ENCODE assay signal across 8 mouse cellular contexts in the genomic region with DNA sequence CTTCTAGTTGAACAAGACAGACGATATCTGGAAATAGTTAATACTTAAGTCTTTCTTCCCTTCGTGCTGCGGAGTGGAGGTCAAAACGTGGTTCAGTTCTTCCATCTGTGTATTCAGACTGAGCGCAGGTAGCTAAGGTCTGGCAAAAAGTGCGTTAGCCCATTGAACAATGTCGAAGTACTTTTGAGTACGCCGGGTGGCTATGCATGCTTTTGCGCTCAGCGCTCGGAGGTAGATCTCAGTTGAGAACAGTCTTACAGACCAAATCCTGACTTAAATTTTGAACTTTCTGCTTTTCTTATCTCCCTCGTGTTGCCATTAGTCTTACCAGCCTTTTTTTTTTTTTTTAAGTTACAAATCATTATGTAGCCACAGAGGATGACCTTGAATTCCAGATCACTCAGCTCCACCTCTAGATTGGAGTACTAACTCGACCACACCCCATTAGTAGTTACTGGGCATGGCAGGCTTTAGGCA. TPM values are rescaled to one million over a fixed set of nuclear protein-coding genes. Genes with fewer than 3 reads are reported as not detected.
DNase-seq lines count a peak whose midpoint lies in the region; ATAC-seq and TF ChIP-seq lines count a peak whose summit lies in the region.

No protein-coding gene starts in this region.

- H3K36me3 ChIP-seq in heart, postnatal 0 days (replicated peaks; ENCODE audit: control insufficient read depth, insufficient read depth, low read length): no peaks in the 10 kb centered on the region
- H3K36me3 ChIP-seq in limb, embryonic 14.5 days (ENCODE audit: control insufficient read depth, insufficient read depth, low read length): no peaks in the 10 kb centered on the region

- H3K9me3 ChIP-seq in heart, postnatal 0 days (replicated peaks; ENCODE audit: control insufficient read depth, low read length): no peaks in the 10 kb centered on the region
- H3K9me3 ChIP-seq in limb, embryonic 14.5 days (ENCODE audit: control insufficient read depth, low read length): no peaks in the 10 kb centered on the region

- peak overlapping the region; percentile 95 for H3K27ac ChIP-seq in heart, postnatal 0 days (ENCODE audit: low read depth)
- H3K27ac ChIP-seq in limb, embryonic 14.5 days (replicated peaks; ENCODE audit: low read depth, low read length): no peak overlapping the region
- no peak overlapping the region for H3K27ac ChIP-seq in olfactory bulb, adult 2 months (ENCODE audit: insufficient read depth, low read depth, low read length)

- peak overlapping the region; percentile 72 for H3K4me2 ChIP-seq in heart, postnatal 0 days (ENCODE audit: low read depth, low read length)
- H3K4me2 ChIP-seq in limb, embryonic 14.5 days (replicated peaks; ENCODE audit: low read depth, low read length, severe bottlenecking): peak overlapping the region; percentile 48

- peaks cover 27% of the 10 kb centered on the region for H3K4me1 ChIP-seq in heart, postnatal 0 days (ENCODE audit: control insufficient read depth, insufficient read depth)
- H3K4me1 ChIP-seq in limb, embryonic 14.5 days (ENCODE audit: control insufficient read depth, insufficient read depth, low read length): peaks cover 23% of the 10 kb centered on the region
- H3K4me1 ChIP-seq in olfactory bulb, adult 2 months (ENCODE audit: control insufficient read depth, insufficient read depth, low read length): peaks cover 10% of the 10 kb centered on the region

- ATAC-seq in heart, postnatal 0 days (ENCODE audit: insufficient read depth, low read depth): no peak
- no peak for ATAC-seq in limb, embryonic 14.5 days (ENCODE audit: low FRiP score, low read depth)
- ATAC-seq in frontal cortex, adult (ENCODE audit: low TSS enrichment): no peak

- H3K27me3 ChIP-seq in heart, postnatal 0 days (ENCODE audit: control insufficient read depth, insufficient read depth, low read length): no peaks in the 10 kb centered on the region
- no peaks in the 10 kb centered on the region for H3K27me3 ChIP-seq in limb, embryonic 14.5 days (ENCODE audit: control insufficient read depth, insufficient read depth, low read length)

- WGBS in heart, postnatal 0 days: under 1% methylated on average over 14 of the region's 14 CpGs
- WGBS in limb, embryonic 14.5 days: 0% methylated on average over 14 of the region's 14 CpGs
- WGBS in olfactory bulb, adult 2 months: 7% methylated on average over 14 of the region's 14 CpGs

- no peak for TF ChIP-seq EP300 in heart, postnatal 0 days (IDR thresholded peaks at IDR 0.05; ENCODE audit: low read depth)

- TF ChIP-seq POLR2A in limb, embryonic 14.5 days (IDR thresholded peaks at IDR 0.05; ENCODE audit: borderline replicate concordance, extremely low read depth, insufficient read depth, insufficient read length): no peak
- TF ChIP-seq POLR2A in olfactory bulb, adult 2 months (IDR thresholded peaks at IDR 0.05; ENCODE audit: insufficient read depth, low read depth, low read length): no peak

- peak overlapping the region; percentile 88 for H3K9ac ChIP-seq in heart, postnatal 0 days (replicated peaks; ENCODE audit: low read depth, low read length)
- H3K9ac ChIP-seq in limb, embryonic 14.5 days (ENCODE audit: low read depth, low read length, severe bottlenecking): peak overlapping the region; percentile 93

- peak overlapping the region; percentile 94 for H3K4me3 ChIP-seq in heart, postnatal 0 days (ENCODE audit: low read depth, low read length)
- peak overlapping the region; percentile 77 for H3K4me3 ChIP-seq in limb, embryonic 14.5 days (replicated peaks; ENCODE audit: low read length)
- peak overlapping the region; percentile 12; the same call in 1 of the 2 replicates for H3K4me3 ChIP-seq in olfactory bulb, adult 2 months (ENCODE audit: insufficient read depth, low read depth, low read length)

- DNase-seq in adrenal gland, postnatal 10 days: peak; percentile 31
- no peak for DNase-seq in adrenal gland, adult 2 months
- peak; percentile 45 for DNase-seq in NIH3T3 (ENCODE audit: low read depth)
- peak; percentile 56 for DNase-seq in heart, postnatal 0 days (ENCODE audit: low spot score)
- no peak for DNase-seq in limb, embryonic 14.5 days (ENCODE audit: low spot score)
- no peak for DNase-seq in spleen, postnatal 4 days (ENCODE audit: low spot score in 2 of 2)

- no peak for TF ChIP-seq CTCF in heart, postnatal 0 days (IDR thresholded peaks at IDR 0.05; ENCODE audit: low read depth)
- TF ChIP-seq CTCF in olfactory bulb, adult 2 months (IDR thresholded peaks at IDR 0.05; ENCODE audit: insufficient read depth, low read depth, low read length): no peak

RNA-seq across cellular contexts. Expression of a gene that starts 8.3 kb away (rescaled TPM):
- 100 to 1,000 TPM; 424 to 432 TPM for total RNA-seq in adrenal gland, postnatal 10 days (2021)
- 100 to 1,000 TPM; 299 to 305 TPM for total RNA-seq in adrenal gland, adult 2 months (2021)
- polyA plus RNA-seq in adrenal gland, adult 2 months (2012; rRNA removed): 30.0 and 43.5 TPM in 2 replicates
- total RNA-seq in heart, postnatal 0 days (2014; rRNA removed; ENCODE audit: low replicate concordance): 223 and 234 TPM in 2 replicates
- 292 and 314 TPM in 2 replicates for polyA plus RNA-seq in heart, postnatal 0 days (2015; fragmentation: Nextera tagmentation; extraction: Ambion mirVana)
- 385 and 486 TPM in 2 replicates for polyA plus RNA-seq in limb, embryonic 14.5 days (2012; rRNA removed)
- polyA plus RNA-seq in limb, embryonic 14.5 days (2014; fragmentation: Nextera tagmentation; extraction: Ambion mirVana): 609 and 633 TPM in 2 replicates
- 271 and 502 TPM in 2 replicates for polyA plus RNA-seq in olfactory bulb, adult 2 months (2012; ENCODE audit: insufficient read depth, insufficient read length, low replicate concordance, missing spikeins)

RNA-seq across cellular contexts. Expression of a gene that starts 29.0 kb away (rescaled TPM):
- total RNA-seq in adrenal gland, postnatal 10 days (2021): not detected
- not detected for total RNA-seq in adrenal gland, adult 2 months (2021)
- not detected in 2 replicates for polyA plus RNA-seq in adrenal gland, adult 2 months (2012; rRNA removed)
- total RNA-seq in heart, postnatal 0 days (2014; rRNA removed; ENCODE audit: low replicate concordance): not detected in 2 replicates
- polyA plus RNA-seq in heart, postnatal 0 days (2015; fragmentation: Nextera tagmentation; extraction: Ambion mirVana): 0.55 and 0.97 TPM in 2 replicates
- polyA plus RNA-seq in limb, embryonic 14.5 days (2012; rRNA removed): not detected in 2 replicates
- 1.4 and 2.5 TPM in 2 replicates for polyA plus RNA-seq in limb, embryonic 14.5 days (2014; fragmentation: Nextera tagmentation; extraction: Ambion mirVana)
- polyA plus RNA-seq in olfactory bulb, adult 2 months (2012; ENCODE audit: insufficient read depth, insufficient read length, low replicate concordance, missing spikeins): not detected in 2 replicates

RNA-seq across cellular contexts. Expression of a gene that starts 46.6 kb away (rescaled TPM):
- 1 to 10 TPM; 1.9 to 2.7 TPM for total RNA-seq in adrenal gland, postnatal 10 days (2021)
- 1 to 10 TPM; 1.8 to 3.1 TPM for total RNA-seq in adrenal gland, adult 2 months (2021)
- 0.61 and 0.83 TPM in 2 replicates for polyA plus RNA-seq in adrenal gland, adult 2 months (2012; rRNA removed)
- 0.27 TPM in 1 of 2 replicates, not detected in the other for total RNA-seq in heart, postnatal 0 days (2014; rRNA removed; ENCODE audit: low replicate concordance)
- polyA plus RNA-seq in heart, postnatal 0 days (2015; fragmentation: Nextera tagmentation; extraction: Ambion mirVana): 0.20 and 0.48 TPM in 2 replicates
- polyA plus RNA-seq in limb, embryonic 14.5 days (2012; rRNA removed): 7.4 and 8.6 TPM in 2 replicates
- 9.7 and 11.8 TPM in 2 replicates for polyA plus RNA-seq in limb, embryonic 14.5 days (2014; fragmentation: Nextera tagmentation; extraction: Ambion mirVana)
- not detected in 2 replicates for polyA plus RNA-seq in olfactory bulb, adult 2 months (2012; ENCODE audit: insufficient read depth, insufficient read length, low replicate concordance, missing spikeins)

Comparison
In these comparisons a context has a peak if more than half of its experiments do, and no peak if none do; other contexts are left out.
1. DNase-seq: peak in adrenal gland, postnatal 10 days (single experiment), NIH3T3 (single experiment) and heart, postnatal 0 days (single experiment); none in adrenal gland, adult 2 months (single experiment), limb, embryonic 14.5 days (single experiment) and spleen, postnatal 4 days (0 of 2).
2. H3K4me3 ChIP-seq: peak in every context shown above with its lines; median percentile 94 in heart, postnatal 0 days; 77 in limb, embryonic 14.5 days; 12 in olfactory bulb, adult 2 months.